Mouse (Mus musculus): ENCODE data around the gene Catip. TPM values are rescaled to one million over a fixed set of nuclear protein-coding genes. Genes with fewer than 3 reads are reported as not detected.

Catip gene
- polyA plus RNA-seq, 1 experiment from 2014 or later: 0.39 TPM

- Histone ChIP-seq H3K27me3 (no peaks in the 10 kb centered on the region), H3K27ac (no peak overlapping the region), H3K9me3 (replicated peaks) (no peaks in the 10 kb centered on the region), H3K36me3 (peaks cover 11% of the 10 kb centered on the region; the same call in 1 of the 2 replicates), H3K4me3 (no peak overlapping the region), H3K4me1 (replicated peaks) (peaks cover 11% of the 10 kb centered on the region), H3K4me2 (no peak overlapping the region), H3K9ac (no peak overlapping the region)
- ATAC-seq (replicated peaks; ENCODE audit: insufficient number of reproducible peaks, insufficient read depth, low FRiP score, low read depth): no peak
- 80% methylated on average over 11 of the region's 11 CpGs for WGBS
Measured at GRCm38 (mm10) chr1:74344163-74344916, 17.6 kb upstream of the Catip start.

GRCm38 (mm10) chr1:74351185-74351769, 10.6 kb upstream of the Catip start:
- Histone ChIP-seq H3K9ac (no peak overlapping the region), H3K36me3 (peaks cover 34% of the 10 kb centered on the region), H3K4me2 (no peak overlapping the region), H3K27me3 (no peaks in the 10 kb centered on the region), H3K4me3 (no peak overlapping the region), H3K4me1 (replicated peaks) (peaks cover 4% of the 10 kb centered on the region; the same call in 1 of the 2 replicates), H3K9me3 (replicated peaks) (no peaks in the 10 kb centered on the region), H3K27ac (no peak overlapping the region)
- WGBS: 87% methylated on average over 13 of the region's 13 CpGs
- ATAC-seq (replicated peaks; ENCODE audit: insufficient number of reproducible peaks, insufficient read depth, low FRiP score, low read depth): no peak

GRCm38 (mm10) chr1:74352532-74353096, 9.3 kb upstream of the Catip start:
- ATAC-seq (replicated peaks; ENCODE audit: insufficient number of reproducible peaks, insufficient read depth, low FRiP score, low read depth): peak; percentile 56; the same call in 1 of the 2 replicates
- Histone ChIP-seq H3K4me2 (no peak overlapping the region), H3K4me3 (no peak overlapping the region), H3K9ac (no peak overlapping the region), H3K9me3 (replicated peaks) (no peaks in the 10 kb centered on the region), H3K27ac (peak overlapping the region; percentile 37; the same call in 1 of the 2 replicates), H3K36me3 (peaks cover 32% of the 10 kb centered on the region), H3K27me3 (no peaks in the 10 kb centered on the region), H3K4me1 (replicated peaks) (peaks cover 4% of the 10 kb centered on the region; the same call in 1 of the 2 replicates)
- WGBS: 64% methylated on average over 5 of the region's 5 CpGs

GRCm38 (mm10) chr1:74353453-74354229, 8.3 kb upstream of the Catip start:
- ATAC-seq (replicated peaks; ENCODE audit: insufficient number of reproducible peaks, insufficient read depth, low FRiP score, low read depth): no peak
- peaks cover 28% of the 10 kb centered on the region for H3K36me3 ChIP-seq

GRCm38 (mm10) chr1:74357531-74357930, 4.4 kb upstream of the Catip start:
- Histone ChIP-seq H3K4me1 (replicated peaks) (peaks cover 4% of the 10 kb centered on the region; the same call in 1 of the 2 replicates), H3K27ac (no peak overlapping the region), H3K36me3 (peaks cover 9% of the 10 kb centered on the region), H3K9ac (no peak overlapping the region), H3K4me3 (no peak overlapping the region), H3K27me3 (no peaks in the 10 kb centered on the region), H3K9me3 (replicated peaks) (no peaks in the 10 kb centered on the region), H3K4me2 (no peak overlapping the region)
- no peak for ATAC-seq (replicated peaks; ENCODE audit: insufficient number of reproducible peaks, insufficient read depth, low FRiP score, low read depth)

More at GRCm38 (mm10) chr1:74353453-74354229, 8.3 kb upstream of the Catip start:
- Histone ChIP-seq H3K9ac (no peak overlapping the region), H3K4me1 (replicated peaks) (peaks cover 4% of the 10 kb centered on the region; the same call in 1 of the 2 replicates), H3K27ac (no peak overlapping the region), H3K4me2 (no peak overlapping the region), H3K4me3 (no peak overlapping the region), H3K27me3 (no peaks in the 10 kb centered on the region), H3K9me3 (replicated peaks) (no peaks in the 10 kb centered on the region)
- WGBS: 84% methylated on average over 9 of the region's 9 CpGs

GRCm38 (mm10) chr1:74359952-74360517, 1.9 kb upstream of the Catip start:
- no peaks in the 10 kb centered on the region for H3K9me3 ChIP-seq (replicated peaks)

GRCm38 (mm10) chr1:74362325-74363229, 669 bp downstream of the Catip start:
- H3K4me1 ChIP-seq (replicated peaks): no peaks in the 10 kb centered on the region; the same call in 1 of the 2 replicates
- no peaks in the 10 kb centered on the region for H3K9me3 ChIP-seq (replicated peaks)
- no peaks in the 10 kb centered on the region for H3K36me3 ChIP-seq
- no peak overlapping the region for H3K9ac ChIP-seq
- H3K4me2 ChIP-seq: no peak overlapping the region
- 56% methylated on average over 17 of the region's 17 CpGs for WGBS
- ATAC-seq (replicated peaks; ENCODE audit: insufficient number of reproducible peaks, insufficient read depth, low FRiP score, low read depth): no peak
- H3K27me3 ChIP-seq: no peaks in the 10 kb centered on the region
- H3K4me3 ChIP-seq: no peak overlapping the region
- no peak overlapping the region for H3K27ac ChIP-seq

More at GRCm38 (mm10) chr1:74359952-74360517, 1.9 kb upstream of the Catip start:
- no peak overlapping the region for H3K27ac ChIP-seq
- no peaks in the 10 kb centered on the region for H3K4me1 ChIP-seq (replicated peaks)
- no peak overlapping the region for H3K9ac ChIP-seq
- ATAC-seq (replicated peaks; ENCODE audit: insufficient number of reproducible peaks, insufficient read depth, low FRiP score, low read depth): no peak
- 77% methylated on average over 5 of the region's 5 CpGs for WGBS
- no peaks in the 10 kb centered on the region for H3K36me3 ChIP-seq
- H3K4me3 ChIP-seq: no peak overlapping the region
- no peaks in the 10 kb centered on the region for H3K27me3 ChIP-seq
- no peak overlapping the region for H3K4me2 ChIP-seq

- Histone ChIP-seq H3K27me3 (no peaks in the 10 kb centered on the region), H3K4me2 (no peak overlapping the region), H3K27ac (peak overlapping the region; percentile 0; the same call in 1 of the 2 replicates), H3K4me1 (replicated peaks) (peaks cover 9% of the 10 kb centered on the region), H3K4me3 (no peak overlapping the region), H3K9ac (no peak overlapping the region), H3K9me3 (replicated peaks) (no peaks in the 10 kb centered on the region), H3K36me3 (no peaks in the 10 kb centered on the region)
- 57% methylated on average over 5 of the region's 5 CpGs for WGBS
- no peak for ATAC-seq (replicated peaks; ENCODE audit: insufficient number of reproducible peaks, insufficient read depth, low FRiP score, low read depth)
Measured at GRCm38 (mm10) chr1:74363437-74363836, 1.5 kb downstream of the Catip start.

GRCm38 (mm10) chr1:74364270-74364669, 2.4 kb downstream of the Catip start:
- H3K4me3 ChIP-seq: no peak overlapping the region
- H3K4me2 ChIP-seq: no peak overlapping the region
- no peak overlapping the region for H3K27ac ChIP-seq
- H3K9ac ChIP-seq: no peak overlapping the region
- H3K9me3 ChIP-seq (replicated peaks): no peaks in the 10 kb centered on the region
- no peaks in the 10 kb centered on the region for H3K36me3 ChIP-seq
- WGBS: 57% methylated on average over 8 of the region's 8 CpGs
- H3K27me3 ChIP-seq: no peaks in the 10 kb centered on the region
- peaks cover 10% of the 10 kb centered on the region for H3K4me1 ChIP-seq (replicated peaks)
- no peak for ATAC-seq (replicated peaks; ENCODE audit: insufficient number of reproducible peaks, insufficient read depth, low FRiP score, low read depth)

All from heart, embryonic 15.5 days (tissue).